Mouse (Mus musculus) brain, embryonic 14.5 days (tissue): ENCODE results near the gene Tinf2.

Source experiments
- CTCF ChIP-seq: fragments of 200-500 bp; IDR thresholded peaks from 2 replicates; pipeline ENCODE4 v1.5.1; 2012; ENCODE audit warnings: inconsistent platforms, mild to moderate bottlenecking, moderate library complexity, borderline replicate concordance; ENCODE audit not compliant: insufficient read depth, insufficient read length; ENCODE audit errors: extremely low read depth
- POLR2A ChIP-seq: fragments of 200-500 bp; IDR thresholded peaks from 2 replicates; pipeline ENCODE4 v1.6.1; 2012; ENCODE audit warnings: mild to moderate bottlenecking, inconsistent platforms, borderline replicate concordance; ENCODE audit not compliant: poor library complexity, insufficient read depth, insufficient read length, severe bottlenecking; ENCODE audit errors: extremely low read depth

DNA sequence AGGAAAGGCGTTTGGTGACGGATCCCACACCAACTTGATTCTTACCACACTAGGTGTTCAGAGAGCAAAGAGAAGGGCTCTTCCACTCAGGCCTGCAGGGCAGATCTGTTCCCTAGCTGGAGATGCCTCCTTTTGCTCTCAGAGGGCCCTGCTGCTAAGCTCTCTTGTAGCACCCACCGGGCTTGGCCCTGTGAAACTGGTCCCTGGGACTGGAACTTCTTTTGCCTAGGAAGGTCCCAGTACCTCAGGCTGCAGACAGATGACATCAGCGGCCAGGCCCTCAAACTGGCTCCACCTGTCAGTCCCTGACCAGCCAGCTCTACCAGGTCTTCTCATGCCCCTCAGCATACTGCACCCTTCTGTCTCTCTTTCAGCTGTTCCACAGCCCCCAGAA is 32.1 kb upstream of the Tinf2 start, which contains the start of gene Tgm1:
- TF ChIP-seq CTCF (no peak), POLR2A (no peak)
